Mouse (Mus musculus) kidney, adult 2 months (tissue): Measurements from ENCODE around the gene Svs6.

Source experiments
- CTCF ChIP-seq: fragments of 200-500 bp; conservative IDR thresholded peaks from 2 replicates; pipeline ENCODE4 v1.5.1; 2011; ENCODE audit warnings: low read depth, mild to moderate bottlenecking, control low read depth, low read length, moderate library complexity, mixed read lengths; ENCODE audit not compliant: insufficient read depth, insufficient read length
- POLR2A ChIP-seq: fragments of 200-500 bp; IDR thresholded peaks from one replicate; pipeline ENCODE4 v1.6.1; 2011; ENCODE audit warnings: low read depth, low read length, control low read depth

DNA sequence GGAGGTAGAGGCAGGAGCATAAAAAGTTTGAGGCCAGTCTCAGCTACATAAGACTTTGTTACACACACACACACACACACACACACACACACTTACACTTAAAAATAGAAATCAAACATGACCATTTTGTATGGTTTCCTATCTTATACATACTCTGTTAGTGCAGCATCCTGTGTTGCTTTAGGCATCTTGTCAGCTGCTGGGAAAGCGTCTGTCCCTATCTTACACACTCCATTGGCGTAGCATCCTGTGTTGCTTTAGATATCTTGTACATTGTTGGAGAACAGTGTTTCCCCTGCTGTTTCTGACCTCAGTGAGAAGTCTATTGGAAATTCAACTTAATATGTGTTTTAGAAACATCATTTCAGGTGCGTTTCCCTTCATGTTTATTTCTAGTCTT, 36.1 kb downstream of the Svs6 start:
- TF ChIP-seq CTCF: no peak
- no peak for TF ChIP-seq POLR2A
